Mouse (Mus musculus): ENCODE results near the gene Zfp472.
"Not testable (repeated sequence)": the region's sequence is repeated elsewhere in the genome, so short reads cannot be mapped to it uniquely, and the experiment has no call there.

Zfp472 gene

GRCm38 (mm10) chr17:33008337-33008736, 42.7 kb downstream of the Zfp472 start:
- DNase-seq (ENCODE audit: low spot score): no peak

GRCm38 (mm10) chr17:33020434-33020833, 54.8 kb downstream of the Zfp472 start:
- not testable (repeated sequence) for DNase-seq (ENCODE audit: low spot score)

Measured in layer of hippocampus, adult 9-10 months (tissue).